Mouse (Mus musculus) heart, adult 8-10 months (tissue): Measurements from ENCODE around the gene Nt5c3b. TPM values are rescaled to one million over a fixed set of nuclear protein-coding genes. Genes with fewer than 3 reads are reported as not detected.

ENCODE experiments used
- DNase-seq: peaks from one replicate; pipeline ENCODE4 v3.0.0; 2022; ENCODE audit warnings: low spot score
- microRNA-seq: library from miRNA; unstranded; fragments of <30 nt; microRNA quantifications from one replicate; pipeline ENCODE4 v1.2.0, GENCODE M21; 2022
- total RNA-seq, 4 experiments: library from RNA; stranded (reverse); gene quantifications; 2 replicates each; pipeline ENCODE4 v1.2.4; 2022

Nt5c3b gene
- total RNA-seq, 4 experiments from 2014 or later = 18.8 to 28.0 (median 25.2) TPM

DNA sequence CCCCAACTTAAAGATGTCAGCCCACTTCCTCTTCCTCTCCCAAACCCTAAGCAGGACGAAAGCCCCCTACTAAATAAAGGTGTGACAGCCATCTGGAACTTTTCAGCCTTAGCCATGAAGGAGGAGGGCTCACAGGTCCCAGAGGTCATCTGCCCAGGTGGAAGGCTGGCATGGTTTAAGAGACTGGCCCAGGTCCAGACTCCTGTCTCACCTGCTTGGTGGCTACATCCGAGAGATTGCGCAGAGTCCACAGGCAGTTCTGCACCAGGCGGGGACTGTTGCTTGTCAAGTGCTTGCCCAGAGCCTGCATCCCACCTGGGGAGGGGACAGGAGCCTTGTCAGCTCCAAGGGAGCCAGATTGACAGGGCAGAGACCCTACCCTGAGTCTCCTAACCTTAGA lies 62.3 kb downstream of the Nt5c3b start:
- no peak for DNase-seq

DNA sequence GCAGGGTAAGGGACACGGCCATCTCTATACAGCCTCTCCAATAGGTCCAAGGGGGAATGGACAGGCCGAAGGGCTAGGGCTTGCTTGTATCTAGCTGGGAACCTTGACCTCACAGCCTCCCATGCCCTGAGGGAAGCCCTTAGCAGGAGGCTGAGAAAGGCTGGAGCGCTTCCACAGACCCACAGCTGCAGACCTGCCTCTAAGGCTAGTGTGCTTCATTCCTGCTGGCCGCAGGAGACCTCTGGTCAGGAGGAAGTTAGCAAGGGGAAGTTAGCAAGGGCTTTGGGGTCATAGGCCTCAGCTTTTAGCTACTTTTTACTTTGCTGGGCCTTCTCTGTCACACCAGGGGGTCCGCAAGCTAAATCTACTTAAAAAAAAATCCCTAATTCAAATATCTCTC lies 63.2 kb downstream of the Nt5c3b start:
- DNase-seq = no peak

DNA sequence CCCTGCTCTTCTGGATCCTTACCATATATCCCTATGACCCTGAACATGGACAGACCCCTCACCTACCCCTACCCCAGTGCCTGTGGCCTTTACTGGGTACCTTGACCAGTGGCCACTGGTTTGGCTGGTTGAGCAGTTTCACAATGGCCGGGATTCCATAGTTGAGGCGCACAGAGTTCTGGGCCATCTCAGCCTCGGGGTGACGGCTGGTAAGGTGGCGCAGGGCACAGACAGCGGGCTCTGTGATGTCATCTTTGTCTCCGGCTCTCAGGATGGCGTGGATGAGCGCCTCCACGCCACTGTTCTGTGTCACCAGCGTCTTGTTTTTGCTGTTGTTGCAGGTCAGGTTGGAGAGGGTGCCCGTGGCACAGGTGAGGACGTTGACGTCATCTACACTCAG lies 63.6 kb downstream of the Nt5c3b start:
- DNase-seq = no peak

DNA sequence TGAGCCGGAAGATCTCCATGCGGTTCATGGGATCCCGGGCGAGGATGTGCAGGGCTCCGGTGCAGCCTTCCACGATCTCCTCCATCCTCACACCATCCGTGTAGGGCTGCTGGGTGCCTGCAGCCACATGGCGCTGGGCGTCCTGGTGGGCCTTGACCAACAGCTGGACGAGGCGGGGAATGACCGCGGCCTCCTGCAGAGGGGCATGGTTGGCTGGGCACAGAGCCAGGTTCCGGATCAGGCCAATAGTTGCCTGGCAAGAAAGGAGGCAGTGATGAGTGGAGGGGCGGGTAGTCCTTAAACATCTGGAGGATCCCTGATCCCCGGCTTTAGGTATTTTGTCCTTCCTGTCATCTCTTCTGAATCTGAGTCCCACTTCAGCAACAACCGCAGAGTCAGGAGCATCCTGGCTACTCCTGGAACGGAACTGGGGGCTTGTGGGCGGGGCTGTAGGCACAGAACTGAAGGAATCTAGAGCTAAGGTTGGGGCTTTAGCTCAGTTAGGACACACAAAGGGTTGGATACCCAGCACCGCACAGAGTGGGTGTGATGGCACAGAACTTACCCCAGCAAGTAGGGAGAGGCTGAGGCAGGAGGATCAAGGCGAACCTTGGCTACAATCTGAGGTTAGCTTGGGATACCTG lies 64.7 kb downstream of the Nt5c3b start:
- DNase-seq = no peak

DNA sequence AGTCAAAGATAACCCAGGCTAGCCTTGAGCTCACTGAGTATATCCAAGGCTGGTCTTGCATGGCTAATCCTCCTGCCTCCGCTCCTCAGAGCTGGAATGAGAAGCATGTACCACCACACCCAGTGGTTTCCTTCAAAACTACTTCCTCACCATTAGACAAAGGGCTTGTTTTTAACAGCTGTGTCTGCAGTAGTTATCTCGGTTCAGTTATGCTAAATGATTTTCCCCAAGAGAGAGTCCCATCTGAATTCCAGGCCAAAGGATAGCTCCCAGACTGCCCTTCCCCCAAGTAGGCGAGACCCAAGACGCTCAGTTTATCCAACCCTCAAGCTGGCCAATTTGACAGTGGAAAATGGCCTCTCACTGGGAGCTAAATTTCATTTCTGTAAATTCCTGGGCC lies 65.6 kb downstream of the Nt5c3b start:
- no peak for DNase-seq

DNA sequence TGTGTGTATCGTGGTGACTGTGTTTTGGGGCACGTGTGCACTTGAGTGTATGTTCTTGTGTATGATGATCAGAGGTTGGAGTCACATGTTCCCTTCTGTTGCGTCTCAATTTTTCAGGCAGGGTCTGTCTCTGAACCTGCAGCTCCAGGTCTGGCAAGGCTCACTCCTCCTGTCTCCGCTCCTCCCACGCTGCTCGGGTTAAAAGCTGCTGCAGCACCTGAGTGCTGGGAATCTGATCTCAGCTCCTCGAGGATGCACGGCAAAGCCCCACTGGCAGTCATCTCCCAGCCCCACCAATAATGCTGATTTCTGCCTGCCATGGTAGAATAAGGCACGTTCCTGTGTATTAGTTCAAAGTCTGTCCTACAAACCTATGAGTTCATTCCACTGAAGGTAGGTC lies 66.5 kb downstream of the Nt5c3b start:
- DNase-seq = no peak

Small RNAs within 50 kb of the gene (microRNA-seq; reads per million reads assigned to microRNA genes)
- gene Gm27374 (not detected), gene Mir7116 (not detected)

Other genes starting within 250 kb of the Nt5c3b start
- not detected for gene Krt9, start 248.6 kb downstream of the Nt5c3b start, total RNA-seq
- gene Krt14, start 234.3 kb downstream of the Nt5c3b start, total RNA-seq = under 1 TPM in 2 of 4 experiments, not detected in 2; 0.25 to 0.63 TPM
- gene Krt16, start 192.9 kb downstream of the Nt5c3b start, total RNA-seq = not detected
- not detected for gene Krt17, start 180.8 kb downstream of the Nt5c3b start, total RNA-seq
- gene Krt42, start 171.9 kb downstream of the Nt5c3b start, total RNA-seq = not detected
- gene Eif1, start 121.9 kb downstream of the Nt5c3b start, total RNA-seq = 1,000 to 10,000 TPM; 1,527 to 1,967 (median 1,680) TPM
- not detected for gene Gast, start 107.4 kb downstream of the Nt5c3b start, total RNA-seq
- gene Hap1, start 85.7 kb downstream of the Nt5c3b start, total RNA-seq = 1 to 10 TPM; 1.0 to 2.5 (median 2.0) TPM
- 100 to 1,000 TPM; 224 to 279 (median 261) TPM for gene Jup, start 44.0 kb downstream of the Nt5c3b start, total RNA-seq
- 10 to 100 TPM; 13.7 to 19.4 (median 16.4) TPM for gene P3h4, start 27.0 kb downstream of the Nt5c3b start, total RNA-seq
- gene Fkbp10, start 26.1 kb downstream of the Nt5c3b start, total RNA-seq = 10 to 100 TPM in 1 of 4 experiments, 1 to 10 TPM in 3; 9.0 to 11.1 (median 9.0) TPM
- gene Klhl10, start 109 bp upstream of the Nt5c3b start, total RNA-seq = under 1 TPM; 0.59 to 0.90 (median 0.77) TPM
- 1 to 10 TPM; 5.7 to 6.7 (median 6.4) TPM for gene Klhl11, start 30.9 kb upstream of the Nt5c3b start, total RNA-seq
- gene Acly, start 86.2 kb upstream of the Nt5c3b start, total RNA-seq = 10 to 100 TPM; 20.0 to 39.1 (median 27.5) TPM
- gene Ttc25, start 103.8 kb upstream of the Nt5c3b start, total RNA-seq = under 1 TPM; 0.08 to 0.53 (median 0.21) TPM
- 1 to 10 TPM; 5.0 to 5.7 (median 5.4) TPM for gene Cnp, start 133.1 kb upstream of the Nt5c3b start, total RNA-seq
- 10 to 100 TPM; 49.3 to 59.3 (median 55.2) TPM for gene Nkiras2, start 177.4 kb upstream of the Nt5c3b start, total RNA-seq
- 100 to 1,000 TPM in 3 of 4 experiments, 10 to 100 TPM in 1; 89.7 to 121 (median 109) TPM for gene Dnajc7, start 178.4 kb upstream of the Nt5c3b start, total RNA-seq